Mouse (Mus musculus) cerebellum, adult 2 months (tissue): ENCODE results near the gene Polr2h. TPM values are rescaled to one million over a fixed set of nuclear protein-coding genes. Genes with fewer than 3 reads are reported as not detected.

Experiments used
- DNase-seq, 2 experiments: peaks; one replicate each; pipeline ENCODE4 v3.0.0; 2021
- H3K27ac ChIP-seq: fragments of 200-500 bp; 2 replicates; pipeline ENCODE4 v1.5.1; 2012; ENCODE audit warnings: low read length, control low read depth, inconsistent platforms; ENCODE audit not compliant: insufficient read depth
- H3K27me3 ChIP-seq: fragments of 200-500 bp; 2 replicates; pipeline ENCODE4 v1.6.1; 2012; ENCODE audit warnings: inconsistent platforms, mild to moderate bottlenecking, low read length, moderate library complexity; ENCODE audit not compliant: control insufficient read depth, insufficient read depth
- H3K4me1 ChIP-seq: fragments of 200-500 bp; 2 replicates; pipeline ENCODE4 v1.6.1; 2011; ENCODE audit warnings: low read length; ENCODE audit not compliant: control insufficient read depth, insufficient read depth
- H3K4me3 ChIP-seq: fragments of 200-500 bp; replicated peaks from 2 replicates; pipeline ENCODE3; 2011; ENCODE audit warnings: mild to moderate bottlenecking, low read depth, low read length, control low read depth; ENCODE audit not compliant: insufficient read depth
- CTCF ChIP-seq: fragments of 200-500 bp; IDR thresholded peaks from 2 replicates; pipeline ENCODE4 v1.5.1; 2011; ENCODE audit warnings: low read depth, mild to moderate bottlenecking, control low read depth, low read length, moderate library complexity, borderline replicate concordance; ENCODE audit not compliant: insufficient read depth
- POLR2A ChIP-seq: fragments of 200-500 bp; IDR thresholded peaks from 2 replicates; pipeline ENCODE4 v1.6.1; 2011; ENCODE audit warnings: low read length, control low read depth, borderline replicate concordance; ENCODE audit not compliant: insufficient read depth
- WGBS: fragments of 180-500 bp; shearing (Covaris S2); methylation state at CpG from one replicate; pipeline ENCODE4 v1.1.7; 2018; 5-methylcytosine and 5-hydroxymethylcytosine counted together
- polyA plus RNA-seq: library from polyadenylated mRNA; depleted of rRNA; stranded (reverse); fragments of >200 nt; gene quantifications from 2 replicates; pipeline ENCODE4 v1.2.3, GENCODE M21; 2012

Gene Polr2h
- polyA plus RNA-seq, 1 experiment: 41.2 TPM

- Histone ChIP-seq H3K4me3 (peak within 1 kb of the TSS; percentile 82), H3K4me1 (no peaks in the 10 kb centered on the region), H3K27ac (peak within 1 kb of the TSS; percentile 90), H3K27me3 (no peaks in the 10 kb centered on the region)
- peak; percentile 96 to 97 for DNase-seq
- 0% methylated on average over 37 of the region's 37 CpGs for whole genome bisulfite sequencing
- TF ChIP-seq POLR2A (peak; percentile 92), CTCF (no peak)
Measured at GRCm38 (mm10) chr16:20693111-20693701, 24.3 kb upstream of the Polr2h start, which contains the start of gene Fam131a. Fam131a (plus strand) TSS chr16:20693241.

GRCm38 (mm10) chr16:20694781-20695180 lies 22.7 kb upstream of the Polr2h start:
- peak overlapping the region; percentile 82 for H3K4me3 ChIP-seq
- no peak for TF ChIP-seq CTCF
- TF ChIP-seq POLR2A: peak; percentile 30; the same call in 1 of the 2 replicates
- H3K27me3 ChIP-seq: no peaks in the 10 kb centered on the region
- 7% methylated on average over 8 of the region's 8 CpGs for WGBS
- H3K4me1 ChIP-seq: peaks cover 15% of the 10 kb centered on the region
- DNase-seq: peak; percentile 75 to 84
- peak overlapping the region; percentile 90 for H3K27ac ChIP-seq

GRCm38 (mm10) chr16:20695622-20696323 lies 21.7 kb upstream of the Polr2h start:
- peak; percentile 94 to 96 for DNase-seq
- H3K4me3 ChIP-seq: peak overlapping the region; percentile 82
- H3K27ac ChIP-seq: peak overlapping the region; percentile 90
- H3K4me1 ChIP-seq: peaks cover 20% of the 10 kb centered on the region
- no peaks in the 10 kb centered on the region for H3K27me3 ChIP-seq
- TF ChIP-seq CTCF (no peak), POLR2A (no peak)
- WGBS: under 1% methylated on average over 46 of the region's 46 CpGs

- no peaks in the 10 kb centered on the region for H3K27me3 ChIP-seq
- H3K4me1 ChIP-seq: peaks cover 35% of the 10 kb centered on the region
- peak in 1 of 2 experiments; percentile 29 for DNase-seq
- peak overlapping the region; percentile 89; the same call in 1 of the 2 replicates for H3K27ac ChIP-seq
- H3K4me3 ChIP-seq: no peak overlapping the region
- 57% methylated on average over 5 of the region's 5 CpGs for WGBS
- TF ChIP-seq POLR2A (no peak), CTCF (no peak)
Measured at GRCm38 (mm10) chr16:20699266-20699665, 18.2 kb upstream of the Polr2h start.

GRCm38 (mm10) chr16:20700036-20700435 lies 17.4 kb upstream of the Polr2h start:
- H3K27me3 ChIP-seq: no peaks in the 10 kb centered on the region
- H3K4me3 ChIP-seq: no peak overlapping the region
- peaks cover 35% of the 10 kb centered on the region for H3K4me1 ChIP-seq
- TF ChIP-seq CTCF: no peak
- H3K27ac ChIP-seq: peak overlapping the region; percentile 89
- 12% methylated on average over 5 of the region's 5 CpGs for WGBS
- DNase-seq: peak; percentile 76 to 84

- WGBS: 34% methylated on average over 7 of the region's 7 CpGs
- no peak overlapping the region for H3K4me3 ChIP-seq
- DNase-seq: no peak
- H3K27me3 ChIP-seq: no peaks in the 10 kb centered on the region
- no peak for TF ChIP-seq CTCF
- TF ChIP-seq POLR2A: no peak
- H3K27ac ChIP-seq: peak overlapping the region; percentile 61; the same call in 1 of the 2 replicates
- H3K4me1 ChIP-seq: peaks cover 41% of the 10 kb centered on the region
Measured at GRCm38 (mm10) chr16:20701316-20701715, 16.1 kb upstream of the Polr2h start.

- peak in 1 of 2 experiments; percentile 37 for DNase-seq
- no peak overlapping the region for H3K4me3 ChIP-seq
- peaks cover 44% of the 10 kb centered on the region for H3K4me1 ChIP-seq
- peak overlapping the region; percentile 61; the same call in 1 of the 2 replicates for H3K27ac ChIP-seq
- TF ChIP-seq POLR2A: no peak
- TF ChIP-seq CTCF: no peak
- 25% methylated on average over 12 of the region's 12 CpGs for WGBS
- no peaks in the 10 kb centered on the region for H3K27me3 ChIP-seq
Measured at GRCm38 (mm10) chr16:20701729-20702521, 15.5 kb upstream of the Polr2h start.
